Mouse (Mus musculus) heart, embryonic 12.5 days (tissue): ENCODE data around the gene Rce1. TPM values are rescaled to one million over a fixed set of nuclear protein-coding genes. Genes with fewer than 3 reads are reported as not detected.
"Not testable (repeated sequence)": the region's sequence is repeated elsewhere in the genome, so short reads cannot be mapped to it uniquely, and the experiment has no call there.

Source experiments
- ATAC-seq: fragments of 200-750 bp; cut with Nextera tagmentation; 2 replicates; pipeline ENCODE4 v1.8.0; 2017; ENCODE audit warnings: moderate TSS enrichment, moderate library complexity; ENCODE audit not compliant: insufficient number of reproducible peaks, low FRiP score
- H3K27ac ChIP-seq: fragments of 300-500 bp; sonication (generic); 2 replicates; pipeline ENCODE4 v1.5.1; 2016; ENCODE audit warnings: mild to moderate bottlenecking, moderate library complexity; ENCODE audit not compliant: poor library complexity, severe bottlenecking
- H3K27me3 ChIP-seq: fragments of 300-500 bp; sonication (generic); replicated peaks from 2 replicates; pipeline ENCODE4 v1.6.1; 2016; ENCODE audit warnings: mild to moderate bottlenecking, moderate library complexity
- H3K36me3 ChIP-seq: fragments of 300-500 bp; sonication (generic); 2 replicates; pipeline ENCODE4 v1.6.1; 2016; ENCODE audit warnings: mild to moderate bottlenecking, moderate library complexity
- H3K4me1 ChIP-seq: fragments of 300-500 bp; sonication (generic); replicated peaks from 2 replicates; pipeline ENCODE4 v1.6.1; 2016; ENCODE audit warnings: mild to moderate bottlenecking
- H3K4me2 ChIP-seq: fragments of 300-500 bp; sonication (generic); 2 replicates; pipeline ENCODE4 v1.6.1; 2016; ENCODE audit warnings: mild to moderate bottlenecking, moderate library complexity
- H3K4me3 ChIP-seq: fragments of 300-500 bp; sonication (generic); 2 replicates; pipeline ENCODE4 v1.5.1; 2016; ENCODE audit warnings: mild to moderate bottlenecking
- H3K9ac ChIP-seq: fragments of 300-500 bp; sonication (generic); 2 replicates; pipeline ENCODE4 v1.6.1; 2016; ENCODE audit warnings: mild to moderate bottlenecking, moderate library complexity
- H3K9me3 ChIP-seq: fragments of 300-500 bp; sonication (generic); replicated peaks from 2 replicates; pipeline ENCODE4 v1.6.1; 2016; ENCODE audit warnings: mild to moderate bottlenecking, moderate library complexity
- WGBS: fragments of 180-500 bp; shearing (Covaris S2); methylation state at CpG from one replicate; pipeline ENCODE4 v1.1.7; 2016; 5-methylcytosine and 5-hydroxymethylcytosine counted together
- microRNA-seq: library from miRNA; unstranded; fragments of <30 nt; microRNA quantifications from one replicate; pipeline ENCODE4, GENCODE M21; 2017
- polyA plus RNA-seq: library from polyadenylated mRNA; unstranded; fragments of >200 nt; fragmentation: Nextera tagmentation; extraction: Ambion mirVana; gene quantifications from 2 replicates; pipeline ENCODE4 v1.2.1, GENCODE M21; 2016

The Rce1 gene
- polyA plus RNA-seq, 1 experiment from 2014 or later, result 38.3 TPM

DNA sequence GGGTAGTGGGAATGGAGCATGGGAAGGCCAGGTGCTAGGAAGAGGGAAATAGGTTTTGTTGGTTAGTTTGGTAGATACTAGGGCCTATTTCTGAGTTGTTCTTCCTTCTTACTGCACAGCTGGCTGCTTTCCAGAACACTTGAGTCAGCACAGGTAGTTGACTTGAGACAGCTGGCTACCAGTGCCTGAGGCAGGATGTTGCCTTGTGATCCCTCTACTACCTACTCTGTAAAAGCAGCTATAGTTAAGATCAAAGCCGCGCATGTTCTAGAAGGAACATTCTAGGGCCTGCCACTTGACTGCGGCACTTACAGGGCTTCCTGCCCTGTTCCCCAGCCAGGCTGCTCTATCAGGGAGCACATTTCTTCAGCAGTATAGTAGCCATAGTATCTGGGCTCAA is 35.4 kb downstream of the Rce1 start:
- Histone ChIP-seq H3K4me2 (no peak overlapping the region), H3K36me3 (no peaks in the 10 kb centered on the region), H3K27ac (no peak overlapping the region), H3K9me3 (no peaks in the 10 kb centered on the region), H3K4me3 (no peak overlapping the region), H3K9ac (no peak overlapping the region), H3K4me1 (0 out of 2 replicates have a peak, but pooled peaks cover 8% of the 10 kb centered on the region), H3K27me3 (peaks cover 18% of the 10 kb centered on the region)
- 80% methylated on average over 3 of the region's 3 CpGs for WGBS
- ATAC-seq, result no peak

GRCm38 (mm10) chr19:4589081-4589480 is 36.4 kb downstream of the Rce1 start:
- H3K27ac ChIP-seq, result no peak overlapping the region
- H3K9me3 ChIP-seq, result no peaks in the 10 kb centered on the region
- H3K9ac ChIP-seq, result no peak overlapping the region
- no peak overlapping the region for H3K4me3 ChIP-seq
- H3K4me2 ChIP-seq, result no peak overlapping the region
- H3K4me1 ChIP-seq, result 0 out of 2 replicates have a peak, but pooled peaks cover 8% of the 10 kb centered on the region
- H3K27me3 ChIP-seq, result peaks cover 18% of the 10 kb centered on the region
- no peaks in the 10 kb centered on the region for H3K36me3 ChIP-seq
- ATAC-seq, result no peak
- 70% methylated on average over 1 of the region's 1 CpGs for WGBS

DNA sequence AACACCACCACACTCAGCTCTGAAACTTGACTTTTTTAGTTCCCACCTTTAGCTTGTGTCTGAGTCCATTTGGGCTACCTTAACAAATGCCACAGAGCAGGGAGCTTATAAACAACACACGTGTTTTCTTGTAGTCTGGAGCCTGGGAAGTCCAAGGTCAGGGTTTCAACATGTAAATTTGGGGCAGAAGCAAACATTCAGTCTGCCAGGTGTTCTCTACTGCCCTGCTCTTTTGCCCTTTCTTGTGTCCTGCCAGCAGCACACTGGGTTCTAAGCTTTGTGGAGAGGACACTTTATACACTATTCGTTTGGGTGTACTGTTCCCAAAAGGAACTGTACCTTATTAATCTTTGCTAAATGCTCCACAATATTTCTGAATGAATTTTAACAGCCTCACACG is 37.0 kb downstream of the Rce1 start:
- no peak overlapping the region for H3K9ac ChIP-seq
- WGBS, result 66% methylated on average over 3 of the region's 3 CpGs
- H3K4me1 ChIP-seq, result 0 out of 2 replicates have a peak, but pooled peaks cover 8% of the 10 kb centered on the region
- no peak overlapping the region for H3K4me2 ChIP-seq
- no peaks in the 10 kb centered on the region for H3K36me3 ChIP-seq
- no peak overlapping the region for H3K4me3 ChIP-seq
- no peaks in the 10 kb centered on the region for H3K9me3 ChIP-seq
- ATAC-seq, result no peak
- peaks cover 18% of the 10 kb centered on the region for H3K27me3 ChIP-seq
- no peak overlapping the region for H3K27ac ChIP-seq

GRCm38 (mm10) chr19:4587426-4587825 is 38.0 kb downstream of the Rce1 start:
- WGBS, result 55% methylated on average over 2 of the region's 2 CpGs
- no peak overlapping the region for H3K4me2 ChIP-seq

DNA sequence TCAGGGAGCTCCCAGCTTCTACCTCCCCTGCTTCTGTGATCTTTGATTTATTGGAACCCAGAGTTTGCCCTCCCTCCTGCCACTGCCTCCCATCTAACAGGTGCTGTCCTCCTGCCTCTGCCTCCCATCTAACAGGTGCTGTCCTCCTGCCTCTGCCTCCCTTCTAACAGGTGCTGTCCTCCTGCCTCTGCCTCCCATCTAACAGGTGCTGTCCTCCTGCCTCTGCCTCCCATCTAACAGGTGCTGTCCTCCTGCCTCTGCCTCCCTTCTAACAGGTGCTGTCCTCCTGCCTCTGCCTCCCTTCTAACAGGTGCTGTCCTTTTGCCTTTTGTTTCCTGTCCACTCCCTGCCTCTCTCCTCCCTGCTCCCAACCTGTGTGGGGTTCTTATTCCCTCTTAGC is 38.7 kb downstream of the Rce1 start:
- H3K27me3 ChIP-seq, result peaks cover 18% of the 10 kb centered on the region
- H3K4me2 ChIP-seq, H3K9ac ChIP-seq, H3K9me3 ChIP-seq, H3K36me3 ChIP-seq, ATAC-seq, H3K4me3 ChIP-seq, H3K4me1 ChIP-seq, H3K27ac ChIP-seq: not testable (repeated sequence)

More at GRCm38 (mm10) chr19:4587426-4587825, 38.0 kb downstream of the Rce1 start:
- Histone ChIP-seq H3K36me3 (no peaks in the 10 kb centered on the region), H3K27me3 (peaks cover 18% of the 10 kb centered on the region), H3K27ac (no peak overlapping the region), H3K4me1 (0 out of 2 replicates have a peak, but pooled peaks cover 8% of the 10 kb centered on the region), H3K9me3 (no peaks in the 10 kb centered on the region), H3K9ac (no peak overlapping the region), H3K4me3 (no peak overlapping the region)
- ATAC-seq, result no peak

DNA sequence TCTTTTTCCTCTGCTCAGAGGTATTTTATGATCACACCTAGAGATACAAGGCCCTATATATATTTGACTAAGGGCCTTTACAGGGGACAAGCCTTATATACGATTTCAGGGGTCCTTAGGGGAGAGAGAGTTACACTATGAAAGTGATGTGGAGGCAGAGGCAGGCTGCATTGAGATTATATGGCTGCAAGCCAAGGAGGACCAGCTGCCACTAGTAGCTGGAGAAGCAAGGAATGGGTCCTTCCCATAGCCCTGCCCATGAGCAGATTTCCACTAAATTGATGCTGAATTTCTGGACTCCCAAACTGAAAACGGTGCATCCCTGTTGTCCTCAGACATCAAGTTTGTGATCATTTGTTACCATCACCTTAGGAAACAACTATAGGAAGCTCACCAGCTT is 41.6 kb downstream of the Rce1 start:
- no peak for ATAC-seq
- no peak overlapping the region for H3K4me2 ChIP-seq
- 63% methylated on average over 2 of the region's 2 CpGs for WGBS
- H3K36me3 ChIP-seq, result no peaks in the 10 kb centered on the region
- no peak overlapping the region for H3K27ac ChIP-seq
- H3K9ac ChIP-seq, result no peak overlapping the region
- no peaks in the 10 kb centered on the region for H3K4me1 ChIP-seq
- H3K4me3 ChIP-seq, result no peak overlapping the region
- no peaks in the 10 kb centered on the region for H3K9me3 ChIP-seq
- H3K27me3 ChIP-seq, result peaks cover 18% of the 10 kb centered on the region

GRCm38 (mm10) chr19:4579296-4579695 is 46.1 kb downstream of the Rce1 start:
- Histone ChIP-seq H3K9me3 (no peaks in the 10 kb centered on the region), H3K27me3 (no peaks in the 10 kb centered on the region), H3K4me1 (no peaks in the 10 kb centered on the region), H3K4me2 (no peak overlapping the region), H3K36me3 (no peaks in the 10 kb centered on the region), H3K4me3 (no peak overlapping the region), H3K27ac (no peak overlapping the region), H3K9ac (no peak overlapping the region)
- ATAC-seq, result no peak
- WGBS, result 80% methylated on average over 5 of the region's 5 CpGs

- 57% methylated on average over 2 of the region's 2 CpGs for WGBS
- Histone ChIP-seq H3K36me3 (no peaks in the 10 kb centered on the region), H3K27me3 (no peaks in the 10 kb centered on the region), H3K9ac (no peak overlapping the region), H3K27ac (no peak overlapping the region), H3K9me3 (no peaks in the 10 kb centered on the region), H3K4me1 (no peaks in the 10 kb centered on the region), H3K4me2 (no peak overlapping the region), H3K4me3 (no peak overlapping the region)
- ATAC-seq, result no peak
Observed at GRCm38 (mm10) chr19:4578799-4579198, 46.6 kb downstream of the Rce1 start.

- WGBS, result 68% methylated on average over 1 of the region's 1 CpGs
- H3K4me3 ChIP-seq, result no peak overlapping the region
- ATAC-seq, result no peak
Observed at GRCm38 (mm10) chr19:4573241-4573640, 52.2 kb downstream of the Rce1 start.

More at GRCm38 (mm10) chr19:4573241-4573640, 52.2 kb downstream of the Rce1 start:
- H3K36me3 ChIP-seq, result no peaks in the 10 kb centered on the region
- no peaks in the 10 kb centered on the region for H3K9me3 ChIP-seq
- H3K4me2 ChIP-seq, result no peak overlapping the region
- no peaks in the 10 kb centered on the region for H3K27me3 ChIP-seq
- no peak overlapping the region for H3K27ac ChIP-seq
- peaks cover 10% of the 10 kb centered on the region for H3K4me1 ChIP-seq
- no peak overlapping the region for H3K9ac ChIP-seq

Small RNA genes within 50 kb of the gene (microRNA-seq; reads per million reads assigned to microRNA genes)
- not detected for gene Mir6986

Other genes starting within 250 kb of the Rce1 start
- 50.9 and 57.7 TPM in 2 replicates for gene Kdm2a, start 227.4 kb downstream of the Rce1 start, polyA plus RNA-seq
- 23.8 and 25.6 TPM in 2 replicates for gene Rhod, start 186.2 kb downstream of the Rce1 start, polyA plus RNA-seq
- 1.3 TPM in 2 replicates for gene Syt12, start 148.2 kb downstream of the Rce1 start, polyA plus RNA-seq
- gene 2010003K11Rik, start 127.1 kb downstream of the Rce1 start, polyA plus RNA-seq, result not detected in 2 replicates
- 15.9 and 16.6 TPM in 2 replicates for gene Pcx, start 115.2 kb downstream of the Rce1 start, polyA plus RNA-seq
- 7.6 and 8.0 TPM in 2 replicates for gene Lrfn4, start 10.0 kb downstream of the Rce1 start, polyA plus RNA-seq
- gene Gm960, start 73.0 kb upstream of the Rce1 start, polyA plus RNA-seq, result 1.2 and 2.0 TPM in 2 replicates
- 0.26 TPM in 2 replicates for gene Sptbn2, start 85.5 kb upstream of the Rce1 start, polyA plus RNA-seq
- gene Rbm4b, start 130.9 kb upstream of the Rce1 start, polyA plus RNA-seq, result 36.2 and 41.2 TPM in 2 replicates
- 39.8 and 46.8 TPM in 2 replicates for gene Rbm4, start 168.3 kb upstream of the Rce1 start, polyA plus RNA-seq
- 27.0 and 29.6 TPM in 2 replicates for gene Gm21992, start 186.0 kb upstream of the Rce1 start, polyA plus RNA-seq
- gene Rbm14, start 186.0 kb upstream of the Rce1 start, polyA plus RNA-seq, result 59.8 and 64.5 TPM in 2 replicates
- gene Ccs, start 213.7 kb upstream of the Rce1 start, polyA plus RNA-seq, result 33.9 and 34.5 TPM in 2 replicates
- gene Ccdc87, start 213.7 kb upstream of the Rce1 start, polyA plus RNA-seq, result 0.05 TPM in 1 of 2 replicates, not detected in the other
- gene Ctsf, start 229.5 kb upstream of the Rce1 start, polyA plus RNA-seq, result 36.2 and 41.1 TPM in 2 replicates